Mouse (Mus musculus) left cerebral cortex, adult 2 months (tissue): ENCODE measurements at regions not wholly inside any gene's neighbourhood (a gene's known extent, or its start where the extent isn't known, plus 50 kb on each side); places are given as distances from the start of the nearest gene placed in this dataset.

ENCODE experiments used
- DNase-seq, 2 experiments: peaks; one replicate each; pipeline ENCODE4 v3.0.0; 2021 to 2022; ENCODE audit warnings: low spot score in 2 of 2, mixed read lengths in 1 of 2; ENCODE audit errors: extremely low spot score in 1 of 2
- H3K27ac ChIP-seq: fragments of 200-600 bp; 2 replicates; pipeline ENCODE4 v1.8.1; 2022
- H3K4me3 ChIP-seq: fragments of 200-600 bp; 2 replicates; pipeline ENCODE4 v1.8.1; 2022
- CTCF ChIP-seq: fragments of 200-600 bp; IDR thresholded peaks from 2 replicates; pipeline ENCODE4 v1.8.1; 2022; ENCODE audit warnings: antibody characterized with exemption, mild to moderate bottlenecking, moderate library complexity
- intact Hi-C: fragments of 180-260 bp; cut with DNase I; formaldehyde crosslinking; loops from one replicate; pipeline ENCODE4 v1.15.1; 2025

DNA sequence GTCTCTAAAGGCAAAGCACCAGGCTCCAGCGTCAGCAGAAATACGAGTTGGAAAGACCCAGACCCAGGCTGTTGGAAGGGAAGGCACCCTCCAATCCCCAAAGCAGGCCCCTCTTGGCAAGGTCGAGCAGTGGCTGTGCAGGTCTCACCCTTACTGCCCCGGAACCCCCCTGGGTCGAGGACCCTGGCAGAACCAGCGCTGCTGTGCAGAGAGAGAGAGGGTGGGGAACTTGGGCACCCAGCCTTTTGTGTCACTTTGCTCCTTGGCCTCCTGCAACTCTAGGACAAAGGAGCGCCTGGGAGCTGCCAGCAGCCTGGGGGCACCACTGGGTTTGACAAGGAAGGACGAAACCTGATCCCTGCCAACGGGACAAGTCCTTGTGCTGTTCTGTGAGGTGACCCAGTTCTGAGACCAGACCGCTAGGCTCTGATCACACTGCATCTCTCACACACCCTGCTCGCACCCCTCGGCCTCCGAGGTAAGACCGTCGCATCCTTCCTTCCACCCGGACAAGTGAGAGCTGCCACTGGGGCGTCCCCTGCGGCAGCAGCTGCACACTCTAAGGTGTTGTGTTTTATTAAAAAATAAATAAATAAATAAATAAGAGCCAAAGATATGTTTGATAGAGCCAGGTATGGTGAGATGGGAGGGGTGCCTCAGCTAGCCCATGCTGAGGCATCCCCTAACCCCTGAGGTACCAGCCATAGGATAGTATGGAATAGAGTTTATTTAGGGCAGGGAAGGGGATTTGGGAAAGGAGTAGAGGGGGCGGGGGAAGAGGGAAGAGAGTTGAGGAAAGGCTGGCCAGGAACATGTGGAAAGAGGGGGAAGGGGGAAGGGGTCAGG lies 138.2 kb downstream of the Ly86 start:
- DNase-seq = peak; percentile 28 to 42
- TF ChIP-seq CTCF = no peak; the same call in 1 of the 2 replicates
- H3K27ac ChIP-seq = peak overlapping the region; percentile 79
- no peak overlapping the region for H3K4me3 ChIP-seq
- intact Hi-C loops = no loop called here

- no peak for DNase-seq
- Histone ChIP-seq H3K27ac (no peak overlapping the region), H3K4me3 (no peak overlapping the region)
- TF ChIP-seq CTCF = no peak
- intact Hi-C loops = loop anchor here (5.0 kb wide), 1 partner anchor 58 kb away; no protein-coding TSS in a partner anchor
These were observed 139.6 kb downstream of the Ly86 start for GRCm38 (mm10) chr13:37484631-37485030.

DNA sequence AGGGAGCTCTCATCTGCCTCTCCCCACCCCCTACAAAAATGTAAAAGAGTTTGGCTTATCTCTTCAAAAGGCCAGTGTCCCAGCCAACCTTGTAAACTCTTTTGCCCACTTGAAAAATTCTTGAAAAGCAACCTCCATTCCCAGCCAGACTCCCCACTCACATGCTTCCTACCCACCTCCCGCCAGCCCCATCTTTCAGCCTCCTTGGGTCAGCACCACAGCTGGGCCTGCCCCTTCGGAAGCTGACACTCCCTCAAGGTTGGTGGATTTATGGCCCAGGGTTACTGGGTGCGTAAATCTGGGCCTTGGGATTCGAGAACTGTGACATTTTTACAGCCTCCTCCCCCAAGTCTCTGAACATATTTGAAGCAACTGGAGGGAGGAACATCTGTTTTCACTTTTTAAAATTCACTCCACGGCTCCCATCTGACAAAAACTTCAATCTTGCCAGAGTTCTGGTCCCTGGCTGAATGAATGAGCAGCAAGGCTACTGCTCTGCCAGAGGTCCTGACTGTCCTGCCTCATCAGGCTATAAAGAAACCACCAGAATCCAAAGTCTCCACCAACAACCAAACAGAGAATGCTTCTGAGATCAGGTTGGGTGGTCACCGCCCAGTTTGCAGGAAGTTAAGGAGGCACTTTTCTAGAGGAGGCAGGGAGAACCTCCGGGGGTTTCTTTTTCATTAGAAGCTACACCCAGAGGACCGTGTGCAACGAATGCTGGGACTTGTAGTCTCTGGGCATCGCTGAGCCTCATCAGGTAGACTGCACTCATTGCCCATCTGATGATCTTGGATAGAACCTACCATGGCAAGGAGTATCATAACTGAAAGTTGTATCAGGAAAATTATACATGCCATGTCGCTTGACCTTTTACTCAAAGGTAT lies 147.3 kb downstream of the Ly86 start:
- intact Hi-C loops = no loop called here
- TF ChIP-seq CTCF = no peak
- DNase-seq = no peak

GRCm38 (mm10) chr13:37493331-37493730 lies 148.3 kb downstream of the Ly86 start:
- intact Hi-C loops = no loop called here
- no peak overlapping the region for H3K4me3 ChIP-seq
- no peak overlapping the region for H3K27ac ChIP-seq
- no peak for DNase-seq
- no peak for TF ChIP-seq CTCF

More for the DNA sequence above, 147.3 kb downstream of the Ly86 start:
- Histone ChIP-seq H3K4me3 (no peak overlapping the region), H3K27ac (no peak overlapping the region)

GRCm38 (mm10) chr13:37495272-37495932 lies 150.4 kb downstream of the Ly86 start:
- no peak overlapping the region for H3K27ac ChIP-seq
- intact Hi-C loops = no loop called here
- no peak for TF ChIP-seq CTCF
- no peak overlapping the region for H3K4me3 ChIP-seq
- no peak for DNase-seq

GRCm38 (mm10) chr13:37497986-37498385 lies 153.0 kb downstream of the Ly86 start:
- intact Hi-C loops = no loop called here
- no peak for TF ChIP-seq CTCF
- no peak overlapping the region for H3K27ac ChIP-seq
- no peak overlapping the region for H3K4me3 ChIP-seq
- DNase-seq = no peak

DNA sequence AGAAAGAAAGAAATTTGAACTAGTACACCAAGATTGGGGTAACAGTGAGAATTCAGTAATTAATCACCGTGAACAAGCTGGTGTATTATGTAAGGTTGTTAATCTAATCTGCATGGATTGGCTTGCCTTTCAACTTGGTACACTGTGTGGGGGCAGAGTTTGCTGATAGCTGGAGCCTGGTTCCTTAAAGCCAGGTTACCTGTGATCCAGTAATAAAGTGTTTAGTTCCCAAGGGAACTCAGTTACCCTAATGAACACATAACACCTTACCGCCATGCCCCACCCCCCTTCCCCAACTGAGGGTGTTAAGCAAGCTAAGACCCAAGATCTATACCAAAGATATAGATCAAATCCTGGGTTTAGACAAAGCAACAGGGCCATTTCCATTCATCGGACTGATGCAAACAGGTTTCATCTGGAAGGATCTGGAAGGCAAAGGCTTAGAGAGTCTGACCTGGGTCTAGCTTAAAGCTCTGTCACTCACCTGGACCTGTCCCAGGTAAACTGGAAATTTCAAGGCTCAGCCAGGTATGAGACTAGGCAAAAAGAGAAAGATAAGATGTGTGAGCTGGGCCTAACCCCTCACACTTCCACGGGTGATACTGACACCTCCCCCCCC lies 155.8 kb downstream of the Ly86 start:
- intact Hi-C loops = no loop called here
- no peak for TF ChIP-seq CTCF
- no peak overlapping the region for H3K4me3 ChIP-seq
- H3K27ac ChIP-seq = no peak overlapping the region
- no peak for DNase-seq

GRCm38 (mm10) chr13:37503449-37503848 lies 158.4 kb downstream of the Ly86 start:
- intact Hi-C loops = no loop called here
- H3K4me3 ChIP-seq = no peak overlapping the region

DNA sequence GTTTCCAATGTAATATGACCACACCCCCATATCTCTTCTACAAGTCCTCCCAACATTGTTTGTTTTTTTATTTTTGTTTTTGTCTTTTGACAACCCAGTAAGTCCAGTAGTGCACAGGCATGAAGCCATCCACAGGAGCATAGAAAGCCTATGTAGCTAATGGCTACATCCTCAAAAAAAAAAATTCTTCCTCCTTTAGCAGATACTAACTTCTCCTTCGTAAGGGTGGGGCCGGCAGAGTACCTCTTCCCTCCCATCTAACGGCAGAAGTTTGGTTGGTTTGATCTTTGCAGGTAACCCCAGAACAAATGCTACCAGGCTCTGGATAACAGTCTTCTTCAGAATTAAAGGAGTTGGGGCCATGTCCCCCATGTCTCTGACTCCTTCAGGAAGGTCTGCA lies 158.9 kb downstream of the Ly86 start:
- intact Hi-C loops = no loop called here
- Histone ChIP-seq H3K27ac (no peak overlapping the region), H3K4me3 (no peak overlapping the region)
- TF ChIP-seq CTCF = no peak
- DNase-seq = no peak

More at GRCm38 (mm10) chr13:37503449-37503848, 158.4 kb downstream of the Ly86 start:
- DNase-seq = no peak
- no peak overlapping the region for H3K27ac ChIP-seq
- TF ChIP-seq CTCF = no peak

DNA sequence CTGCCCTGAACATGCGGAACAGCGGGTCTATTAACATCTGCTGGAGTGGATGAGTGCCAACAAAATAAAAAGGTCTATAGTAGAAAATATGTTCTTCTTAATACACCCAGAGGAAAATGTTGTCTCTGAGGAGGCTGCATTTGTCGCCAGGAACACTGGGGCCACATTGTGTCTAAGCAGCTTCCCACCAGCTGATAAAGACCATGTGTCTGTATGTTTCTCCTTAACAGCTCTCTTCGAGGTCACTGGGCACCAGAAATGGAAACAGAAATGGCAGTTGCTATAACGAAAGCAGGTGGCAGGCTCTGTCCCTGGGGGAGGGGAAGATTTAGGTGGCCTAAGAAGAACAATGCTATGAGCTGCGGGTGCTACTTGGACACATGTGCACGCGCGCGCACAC lies 159.4 kb downstream of the Ly86 start:
- no peak for TF ChIP-seq CTCF
- H3K27ac ChIP-seq = no peak overlapping the region
- no peak for DNase-seq
- intact Hi-C loops = no loop called here
- H3K4me3 ChIP-seq = no peak overlapping the region

- Histone ChIP-seq H3K4me3 (no peak overlapping the region), H3K27ac (no peak overlapping the region)
- intact Hi-C loops = no loop called here
- TF ChIP-seq CTCF = no peak
- DNase-seq = no peak
These were observed 160.6 kb downstream of the Ly86 start for GRCm38 (mm10) chr13:37505617-37506016.

DNA sequence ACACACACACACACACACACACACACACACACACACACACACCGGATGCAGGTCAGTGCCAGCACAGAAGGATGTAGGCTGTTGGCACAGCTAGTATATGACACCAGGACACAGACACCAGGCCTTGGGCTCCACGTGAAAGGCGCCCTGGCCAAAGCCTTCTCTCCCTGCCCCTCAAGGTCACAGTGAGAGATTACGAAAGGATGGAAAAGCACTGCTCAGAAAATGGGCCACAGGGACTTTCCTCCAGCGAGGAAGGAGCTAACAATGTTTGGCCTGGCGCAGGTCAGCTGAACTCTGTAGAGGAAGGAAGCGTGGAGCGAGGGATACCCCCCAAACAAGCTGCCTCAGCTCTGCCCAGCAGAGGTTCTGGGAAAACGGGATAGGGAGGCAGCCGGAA lies 161.0 kb downstream of the Ly86 start:
- intact Hi-C loops = no loop called here
- DNase-seq = no peak
- Histone ChIP-seq H3K4me3 (no peak overlapping the region), H3K27ac (no peak overlapping the region)
- no peak for TF ChIP-seq CTCF
